Mouse (Mus musculus) layer of hippocampus, adult 9-11 months (tissue): ENCODE data around the gene Fundc2.

ENCODE experiments used
- DNase-seq: peaks from one replicate; pipeline ENCODE4 v3.0.0; 2022

Fundc2 gene

DNA sequence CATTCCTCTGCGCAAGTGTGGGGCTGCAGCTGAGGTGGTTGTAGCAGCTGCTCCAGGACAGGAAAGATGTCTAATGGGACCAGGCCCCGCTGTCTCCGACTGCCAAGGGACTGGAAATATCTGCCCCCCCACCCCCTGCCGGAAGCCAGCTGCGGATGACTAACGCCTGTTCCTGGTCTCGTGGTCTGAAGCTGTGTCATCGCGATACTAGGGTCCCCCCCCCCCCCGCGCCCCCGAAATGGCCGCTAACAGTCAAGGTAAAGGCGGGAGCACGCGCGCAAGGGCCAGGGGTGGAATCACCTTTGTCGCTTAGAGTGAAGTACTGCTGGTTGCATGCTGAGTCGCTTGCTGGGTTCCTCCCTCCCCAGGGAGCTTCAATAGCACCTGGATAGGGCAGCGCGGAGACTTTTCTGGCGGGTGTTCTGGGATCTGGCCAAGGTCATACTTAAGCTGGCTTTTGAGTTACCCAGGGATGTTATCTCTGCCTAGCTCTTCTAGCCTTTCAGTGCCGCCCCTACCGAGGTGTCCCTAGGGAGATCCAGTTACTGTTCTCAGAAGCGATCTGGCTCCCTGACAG is at the start of gene Fundc2, which contains the start of gene F8:
TSS of gene Fundc2 (plus strand) at position 205 of the 577 bp plus-strand sequence.
TSS of gene F8 (minus strand) at position 421 of the 577 bp plus-strand sequence.
- peak; percentile 81 for DNase-seq

DNA sequence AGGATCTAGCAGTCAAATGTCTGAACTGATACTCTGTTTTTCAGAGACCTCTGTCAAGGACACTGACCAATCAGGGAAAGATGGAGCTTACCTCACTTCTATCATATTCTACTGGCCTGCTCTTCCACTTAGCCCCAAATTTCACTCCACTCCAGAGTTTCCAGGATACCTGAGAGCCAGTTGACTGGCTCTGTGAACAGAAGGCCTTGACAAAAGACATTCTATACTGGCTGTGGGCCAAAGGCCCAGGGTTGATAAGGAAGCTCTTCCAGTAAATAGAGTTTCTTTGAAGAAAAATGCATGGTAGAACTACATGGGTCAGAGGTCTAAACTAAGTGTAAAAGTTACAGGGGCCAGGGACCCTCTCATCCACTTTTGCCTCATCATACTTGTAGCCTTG is 12.0 kb upstream of the Fundc2 start:
- DNase-seq: no peak

DNA sequence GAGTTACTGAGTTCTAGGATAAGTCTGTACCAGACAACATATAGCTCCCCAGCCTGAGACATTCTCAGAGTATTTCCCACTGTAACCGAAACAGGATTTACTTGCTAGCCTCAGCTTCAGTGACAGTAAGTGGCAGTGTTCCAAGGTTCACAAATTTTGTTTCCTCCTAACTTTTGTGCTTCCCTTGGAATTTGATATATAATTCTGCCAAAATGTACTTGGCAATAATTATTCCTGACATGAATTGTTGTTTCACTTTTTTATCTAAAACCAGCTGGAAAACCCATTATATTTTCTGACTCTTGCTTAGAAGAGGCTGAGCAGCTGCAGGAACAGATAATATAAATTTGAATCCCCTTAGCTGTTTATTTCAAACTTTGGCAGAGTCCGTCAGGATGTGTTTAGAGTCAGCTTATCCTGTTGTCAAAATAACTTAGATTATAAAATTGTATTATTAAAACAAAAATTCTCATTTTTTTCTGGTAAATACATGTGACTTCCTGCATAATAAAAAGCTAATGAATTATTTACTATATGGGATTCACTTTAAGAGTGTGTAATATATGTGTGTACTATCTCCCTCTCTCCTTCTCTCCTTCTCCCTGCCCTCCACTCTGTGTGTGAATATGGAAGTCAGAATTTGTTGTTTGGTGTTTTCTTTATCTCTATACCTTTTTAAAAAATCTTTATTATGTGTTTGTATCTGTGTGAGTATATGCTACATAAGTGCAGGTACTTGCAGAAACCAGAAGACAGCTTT is 9.4 kb upstream of the Fundc2 start:
- no peak for DNase-seq

DNA sequence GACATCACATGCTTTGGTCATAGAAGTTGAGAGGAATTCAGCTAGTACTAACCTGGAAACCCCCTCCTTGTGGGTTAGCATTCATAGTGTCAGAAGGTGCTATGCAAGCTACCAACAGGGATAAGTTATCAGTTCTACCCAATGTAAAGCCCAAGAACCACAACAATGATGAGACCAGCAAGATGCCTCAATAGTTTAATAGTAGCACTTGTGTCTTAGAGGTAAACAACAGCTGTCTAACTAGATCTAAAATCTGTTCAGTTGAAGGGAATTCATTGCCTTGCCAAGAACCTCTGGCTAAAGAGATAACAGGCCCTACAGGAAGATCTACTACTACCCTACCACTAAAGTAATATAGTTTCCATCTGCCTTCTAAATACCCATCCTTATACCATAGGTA is 5.4 kb upstream of the Fundc2 start:
- no peak for DNase-seq

DNA sequence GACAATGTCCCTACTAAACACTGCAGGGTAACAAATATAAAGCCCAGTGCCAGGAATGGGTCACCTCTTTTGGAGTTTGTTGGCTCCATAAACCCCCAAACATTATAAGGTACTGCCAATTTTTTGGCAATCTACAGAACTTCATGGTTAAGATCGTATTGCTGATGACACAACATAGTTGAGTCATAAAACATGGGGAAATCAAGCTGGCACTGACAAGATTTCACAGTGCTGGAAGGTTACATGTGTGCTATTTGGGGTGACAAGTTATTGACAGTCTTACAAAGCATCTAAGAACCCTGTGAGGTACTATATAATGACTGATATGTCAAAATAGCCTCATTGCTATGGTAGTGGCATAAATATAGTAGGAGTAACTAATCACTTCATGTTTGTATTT is 1.0 kb upstream of the Fundc2 start:
- DNase-seq: no peak

DNA sequence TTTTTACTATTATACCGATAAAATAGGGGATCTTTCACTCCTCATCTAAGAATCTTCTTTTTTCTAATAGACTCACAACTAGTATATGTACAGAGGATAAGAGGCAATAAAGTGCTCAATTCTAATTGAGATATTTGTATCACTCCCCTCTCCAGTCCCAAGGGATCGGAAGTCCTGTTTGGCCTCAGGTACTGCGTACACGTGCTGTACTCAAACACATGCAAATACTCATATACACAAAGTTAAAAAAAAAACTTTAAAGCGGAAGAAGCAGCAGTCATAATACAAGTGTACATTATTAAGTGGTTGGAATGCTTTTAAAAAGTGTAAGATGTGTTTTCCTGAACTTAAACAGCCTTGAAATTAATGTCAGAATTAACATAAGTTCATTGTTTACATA is 500 bp upstream of the Fundc2 start:
- DNase-seq: no peak

DNA sequence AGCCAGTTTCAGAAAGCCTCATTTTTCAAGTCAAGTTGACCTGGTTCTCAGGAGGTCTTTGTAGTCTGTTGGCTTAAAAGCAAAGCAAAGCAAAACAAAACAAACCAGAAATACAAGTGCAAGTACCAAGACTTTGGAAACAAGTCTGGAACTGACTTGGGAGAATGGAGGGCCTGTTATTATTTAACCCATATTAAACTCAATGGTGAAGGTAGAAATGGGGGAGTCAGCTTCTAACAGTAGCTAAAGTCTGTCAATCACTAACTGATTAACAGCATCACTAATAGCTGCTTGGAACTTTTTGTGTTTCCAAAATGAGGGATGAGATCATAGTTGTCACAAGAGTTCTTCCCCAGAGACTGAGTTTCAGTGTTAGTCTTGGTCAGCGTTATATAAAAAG is 17.3 kb downstream of the Fundc2 start:
- no peak for DNase-seq

DNA sequence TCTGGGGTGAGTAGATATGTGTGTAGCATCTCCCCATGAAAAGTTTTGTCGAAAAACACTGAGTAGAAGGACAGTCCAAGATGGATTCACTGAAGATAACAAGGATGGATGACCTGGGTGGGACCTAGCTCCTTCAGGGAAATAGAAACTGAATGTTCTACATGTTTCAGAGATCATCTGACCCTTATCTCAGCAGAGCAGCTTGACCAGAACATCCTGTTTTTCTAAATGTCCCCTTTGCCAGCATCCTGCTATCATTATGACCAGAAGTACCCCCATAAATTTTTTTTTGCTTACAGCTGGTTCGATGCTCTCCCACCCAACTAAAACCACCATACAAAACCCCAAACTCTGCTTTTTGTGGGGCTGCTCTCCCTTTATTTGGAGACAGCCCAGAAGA is 20.5 kb downstream of the Fundc2 start:
- DNase-seq: no peak

DNA sequence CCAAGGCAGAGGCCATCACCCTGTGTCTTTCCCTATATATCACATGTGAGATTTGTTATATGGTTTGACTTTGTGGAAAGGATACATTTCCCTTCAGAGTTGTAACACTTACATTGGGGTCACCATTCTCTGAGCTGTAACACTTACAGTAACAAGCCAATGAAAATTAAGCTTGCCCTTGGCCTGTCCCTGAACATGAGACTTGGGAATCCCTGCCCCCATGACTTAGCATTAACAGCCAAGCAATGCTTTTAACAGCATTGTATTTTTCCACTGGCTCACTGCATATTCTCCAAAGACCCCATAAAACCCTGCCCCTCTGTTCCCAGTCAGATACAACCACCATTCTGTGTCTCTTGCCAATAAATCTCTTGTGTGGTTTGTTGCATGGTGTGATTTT is 21.2 kb downstream of the Fundc2 start:
- DNase-seq: no peak

DNA sequence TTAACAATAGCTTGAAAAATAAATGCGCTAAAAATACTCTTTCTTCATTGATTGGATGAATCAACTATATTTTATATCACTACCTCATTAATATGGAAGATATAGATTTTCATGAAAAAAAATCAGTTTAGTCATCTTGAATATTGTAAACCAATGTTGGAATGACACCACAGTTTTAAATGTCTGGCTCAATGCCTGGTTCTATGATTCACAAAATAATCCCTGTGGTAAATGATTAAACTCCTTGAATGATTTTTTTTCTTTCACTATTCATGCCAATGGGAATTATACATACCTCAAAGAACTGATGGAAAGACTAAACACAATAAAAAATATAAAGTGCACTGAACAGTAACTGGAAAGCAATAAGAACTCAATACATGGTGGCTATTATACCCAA is 27.5 kb downstream of the Fundc2 start:
- no peak for DNase-seq

DNA sequence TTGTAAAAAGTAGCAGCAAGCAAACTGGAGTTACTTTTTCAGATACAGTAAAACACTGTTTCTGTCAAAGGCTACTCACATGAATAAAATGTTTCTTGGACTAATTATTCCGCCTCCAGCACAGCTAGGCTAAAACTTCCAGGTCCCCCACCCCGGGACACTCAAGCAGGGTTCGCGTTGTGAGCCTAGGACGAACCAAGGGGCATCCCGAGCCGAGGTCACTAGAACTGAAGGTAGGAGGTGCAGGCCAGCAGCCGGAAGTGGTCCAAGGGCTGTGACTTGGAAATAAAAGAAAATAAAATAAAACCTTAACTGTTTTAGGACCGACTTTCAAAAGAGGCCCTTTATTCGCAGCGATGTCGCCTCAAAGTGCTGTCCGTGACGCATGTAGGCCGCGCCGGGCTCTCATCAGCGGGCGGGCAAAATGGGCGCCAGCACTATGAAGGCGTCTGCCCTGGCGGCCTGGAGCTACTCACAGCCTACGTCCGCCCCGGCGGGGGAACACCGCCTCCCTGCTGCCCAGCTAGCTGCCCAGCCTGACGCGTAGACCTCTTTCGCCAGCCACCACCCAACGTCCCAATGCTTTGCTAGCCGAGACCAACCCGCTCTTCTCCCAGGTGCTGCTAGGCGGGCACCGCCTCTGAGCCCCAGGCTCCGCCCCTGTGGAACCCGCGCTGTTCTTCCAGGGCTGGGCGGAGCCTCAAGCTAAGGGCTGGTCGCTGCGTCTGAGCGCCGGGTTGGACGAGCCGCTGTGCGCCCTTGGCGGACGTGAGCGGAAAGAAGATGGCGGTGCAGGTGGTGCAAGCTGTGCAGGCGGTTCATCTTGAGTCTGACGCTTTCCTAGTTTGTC is 34.0 kb downstream of the Fundc2 start, which contains the start of the genes Cmc4, Mtcp1 and Brcc3:
TSS of gene Cmc4 (minus strand) at position 649 of the 850 bp plus-strand sequence.
TSS of gene Mtcp1 (minus strand) at position 653 of the 850 bp plus-strand sequence.
TSS of gene Brcc3 (plus strand) at position 693 of the 850 bp plus-strand sequence.
- DNase-seq: peak; percentile 89
